Mouse (Mus musculus): ENCODE data around the gene Dpp10. TPM values are rescaled to one million over a fixed set of nuclear protein-coding genes. Genes with fewer than 3 reads are reported as not detected.

Dpp10 gene
- polyA plus RNA-seq (2014; fragmentation: Nextera tagmentation; extraction: Ambion mirVana): not detected in 2 replicates

GRCm38 (mm10) chr1:124044925-124045640 is at the start of gene Dpp10:
TSS of gene Dpp10 (minus strand) at chr1:124045559.
- no peak within 1 kb of the TSS for H3K9ac ChIP-seq
- peak; percentile 31 for DNase-seq
- ATAC-seq (ENCODE audit: insufficient read depth): peak; percentile 28; the same call in 1 of the 2 replicates

GRCm38 (mm10) chr1:124048544-124048943 is 3.2 kb upstream of the Dpp10 start:
- Histone ChIP-seq H3K27ac (ENCODE audit: low read depth) (no peak overlapping the region), H3K9me3 (ENCODE audit: low read depth, low read length) (no peaks in the 10 kb centered on the region), H3K4me2 (no peak overlapping the region), H3K4me1 (ENCODE audit: insufficient read depth) (no peaks in the 10 kb centered on the region), H3K36me3 (ENCODE audit: insufficient read depth) (no peaks in the 10 kb centered on the region), H3K27me3 (ENCODE audit: insufficient read depth, low read length) (peaks cover 39% of the 10 kb centered on the region), H3K9ac (no peak overlapping the region), H3K4me3 (ENCODE audit: low read depth, low read length) (no peak overlapping the region)
- 71% methylated on average over 1 of the region's 1 CpGs for WGBS
- no peak for TF ChIP-seq CTCF (IDR thresholded peaks at IDR 0.05; ENCODE audit: low read depth)
- ATAC-seq (ENCODE audit: insufficient read depth) (no peak), DNase-seq (no peak)

More at GRCm38 (mm10) chr1:124044925-124045640, at the start of gene Dpp10:
- H3K4me2 ChIP-seq: peak within 1 kb of the TSS; percentile 67
- no peaks in the 10 kb centered on the region for H3K9me3 ChIP-seq (ENCODE audit: low read depth, low read length)
- H3K36me3 ChIP-seq (ENCODE audit: insufficient read depth): no peaks in the 10 kb centered on the region
- H3K27me3 ChIP-seq (ENCODE audit: insufficient read depth, low read length): peaks cover 44% of the 10 kb centered on the region
- H3K4me1 ChIP-seq (ENCODE audit: insufficient read depth): no peaks in the 10 kb centered on the region
- WGBS: under 1% methylated on average over 34 of the region's 38 CpGs
- H3K4me3 ChIP-seq (ENCODE audit: low read depth, low read length): peak within 1 kb of the TSS; percentile 36
- no peak within 1 kb of the TSS for H3K27ac ChIP-seq (ENCODE audit: low read depth)
- no peak for TF ChIP-seq CTCF (IDR thresholded peaks at IDR 0.05; ENCODE audit: low read depth)

- TF ChIP-seq CTCF (IDR thresholded peaks at IDR 0.05; ENCODE audit: low read depth): no peak
- Histone ChIP-seq H3K27ac (ENCODE audit: low read depth) (no peak overlapping the region), H3K4me1 (ENCODE audit: insufficient read depth) (no peaks in the 10 kb centered on the region), H3K27me3 (ENCODE audit: insufficient read depth, low read length) (peaks cover 44% of the 10 kb centered on the region), H3K4me2 (peak overlapping the region; percentile 67), H3K9me3 (ENCODE audit: low read depth, low read length) (no peaks in the 10 kb centered on the region), H3K4me3 (ENCODE audit: low read depth, low read length) (peak overlapping the region; percentile 36), H3K9ac (no peak overlapping the region), H3K36me3 (ENCODE audit: insufficient read depth) (no peaks in the 10 kb centered on the region)
- WGBS: under 1% methylated on average over 44 of the region's 44 CpGs
- ATAC-seq (ENCODE audit: insufficient read depth) (peak; percentile 80), DNase-seq (peak; percentile 11)
Observed at GRCm38 (mm10) chr1:124045761-124046300, 472 bp upstream of the Dpp10 start.

GRCm38 (mm10) chr1:124044161-124044560 is 1.2 kb downstream of the Dpp10 start:
- Histone ChIP-seq H3K36me3 (ENCODE audit: insufficient read depth) (no peaks in the 10 kb centered on the region), H3K4me1 (ENCODE audit: insufficient read depth) (no peaks in the 10 kb centered on the region), H3K9me3 (ENCODE audit: low read depth, low read length) (no peaks in the 10 kb centered on the region), H3K4me3 (ENCODE audit: low read depth, low read length) (no peak overlapping the region), H3K4me2 (no peak overlapping the region), H3K27me3 (ENCODE audit: insufficient read depth, low read length) (peaks cover 44% of the 10 kb centered on the region), H3K27ac (ENCODE audit: low read depth) (no peak overlapping the region), H3K9ac (no peak overlapping the region)
- TF ChIP-seq CTCF (IDR thresholded peaks at IDR 0.05; ENCODE audit: low read depth): no peak
- 21% methylated on average over 12 of the region's 12 CpGs for WGBS
- DNase-seq (peak; percentile 6), ATAC-seq (ENCODE audit: insufficient read depth) (no peak)

GRCm38 (mm10) chr1:124043421-124043820 is 1.9 kb downstream of the Dpp10 start:
- Histone ChIP-seq H3K4me3 (ENCODE audit: low read depth, low read length) (no peak overlapping the region), H3K27me3 (ENCODE audit: insufficient read depth, low read length) (peaks cover 42% of the 10 kb centered on the region), H3K36me3 (ENCODE audit: insufficient read depth) (no peaks in the 10 kb centered on the region), H3K4me1 (ENCODE audit: insufficient read depth) (no peaks in the 10 kb centered on the region), H3K9ac (no peak overlapping the region), H3K27ac (ENCODE audit: low read depth) (no peak overlapping the region), H3K9me3 (ENCODE audit: low read depth, low read length) (no peaks in the 10 kb centered on the region), H3K4me2 (no peak overlapping the region)
- no peak for DNase-seq
- TF ChIP-seq CTCF (IDR thresholded peaks at IDR 0.05; ENCODE audit: low read depth): no peak
- no peak for ATAC-seq (ENCODE audit: insufficient read depth)
- 61% methylated on average over 6 of the region's 6 CpGs for WGBS

GRCm38 (mm10) chr1:124041559-124041958 is 3.8 kb downstream of the Dpp10 start:
- Histone ChIP-seq H3K27me3 (ENCODE audit: insufficient read depth, low read length) (peaks cover 35% of the 10 kb centered on the region), H3K9ac (no peak overlapping the region), H3K27ac (ENCODE audit: low read depth) (no peak overlapping the region), H3K4me1 (ENCODE audit: insufficient read depth) (no peaks in the 10 kb centered on the region), H3K4me3 (ENCODE audit: low read depth, low read length) (no peak overlapping the region), H3K4me2 (no peak overlapping the region), H3K36me3 (ENCODE audit: insufficient read depth) (no peaks in the 10 kb centered on the region), H3K9me3 (ENCODE audit: low read depth, low read length) (no peaks in the 10 kb centered on the region)
- WGBS: 3% methylated on average over 3 of the region's 3 CpGs
- DNase-seq (peak; percentile 64), ATAC-seq (ENCODE audit: insufficient read depth) (no peak)
- TF ChIP-seq CTCF (IDR thresholded peaks at IDR 0.05; ENCODE audit: low read depth): peak; percentile 54

- H3K4me3 ChIP-seq (ENCODE audit: low read depth, low read length): no peak overlapping the region
- no peak for TF ChIP-seq CTCF (IDR thresholded peaks at IDR 0.05; ENCODE audit: low read depth)
- H3K4me1 ChIP-seq (ENCODE audit: insufficient read depth): no peaks in the 10 kb centered on the region
- 69% methylated on average over 4 of the region's 4 CpGs for WGBS
- H3K27ac ChIP-seq (ENCODE audit: low read depth): no peak overlapping the region
- H3K9me3 ChIP-seq (ENCODE audit: low read depth, low read length): no peaks in the 10 kb centered on the region
- H3K9ac ChIP-seq: no peak overlapping the region
- H3K27me3 ChIP-seq (ENCODE audit: insufficient read depth, low read length): no peaks in the 10 kb centered on the region
- DNase-seq (no peak), ATAC-seq (ENCODE audit: insufficient read depth) (no peak)
- no peak overlapping the region for H3K4me2 ChIP-seq
- no peaks in the 10 kb centered on the region for H3K36me3 ChIP-seq (ENCODE audit: insufficient read depth)
Observed at GRCm38 (mm10) chr1:124035306-124035990, 9.9 kb downstream of the Dpp10 start.
